Mouse (Mus musculus): ENCODE measurements around the gene Fdxr. TPM values are rescaled to one million over a fixed set of nuclear protein-coding genes. Genes with fewer than 3 reads are reported as not detected.

The Fdxr gene
- polyA plus RNA-seq (2012; rRNA removed): 53.5 and 56.8 TPM in 2 replicates

GRCm38 (mm10) chr11:115276780-115277603, at the start of gene Fdxr:
TSS of gene Fdxr (minus strand) at chr11:115277050.
- Histone ChIP-seq H3K27me3 (ENCODE audit: control insufficient read depth, insufficient read depth, low read length) (no peaks in the 10 kb centered on the region), H3K27ac (ENCODE audit: insufficient read depth, low read length) (peak within 1 kb of the TSS; percentile 48), H3K4me3 (replicated peaks; ENCODE audit: insufficient read depth, low read depth, low read length) (peak within 1 kb of the TSS; percentile 79), H3K4me1 (ENCODE audit: control insufficient read depth, insufficient read depth, low read length) (0 out of 2 replicates have a peak, but pooled peaks cover 4% of the 10 kb centered on the region)
- under 1% methylated on average over 42 of the region's 42 CpGs for WGBS
- peak; percentile 96 to 98 for DNase-seq
- TF ChIP-seq CTCF (IDR thresholded peaks at IDR 0.05; ENCODE audit: borderline replicate concordance, insufficient read depth, low read depth, low read length) (no peak), POLR2A (IDR thresholded peaks at IDR 0.05; ENCODE audit: borderline replicate concordance, insufficient read depth, low read length) (peak; percentile 89)

GRCm38 (mm10) chr11:115323354-115323753, 46.5 kb upstream of the Fdxr start:
- WGBS: 12% methylated on average over 32 of the region's 32 CpGs
- peaks cover 10% of the 10 kb centered on the region for H3K4me1 ChIP-seq (ENCODE audit: control insufficient read depth, insufficient read depth, low read length)
- TF ChIP-seq CTCF (IDR thresholded peaks at IDR 0.05; ENCODE audit: borderline replicate concordance, insufficient read depth, low read depth, low read length) (no peak), POLR2A (IDR thresholded peaks at IDR 0.05; ENCODE audit: borderline replicate concordance, insufficient read depth, low read length) (no peak)
- no peak for DNase-seq
- no peak overlapping the region for H3K27ac ChIP-seq (ENCODE audit: insufficient read depth, low read length)
- no peak overlapping the region for H3K4me3 ChIP-seq (replicated peaks; ENCODE audit: insufficient read depth, low read depth, low read length)
- H3K27me3 ChIP-seq (ENCODE audit: control insufficient read depth, insufficient read depth, low read length): no peaks in the 10 kb centered on the region

- no peaks in the 10 kb centered on the region for H3K27me3 ChIP-seq (ENCODE audit: control insufficient read depth, insufficient read depth, low read length)
- peak; percentile 50 to 68 for DNase-seq
- 5% methylated on average over 35 of the region's 35 CpGs for WGBS
- TF ChIP-seq CTCF (IDR thresholded peaks at IDR 0.05; ENCODE audit: borderline replicate concordance, insufficient read depth, low read depth, low read length) (peak; percentile 82), POLR2A (IDR thresholded peaks at IDR 0.05; ENCODE audit: borderline replicate concordance, insufficient read depth, low read length) (no peak)
- H3K27ac ChIP-seq (ENCODE audit: insufficient read depth, low read length): no peak within 1 kb of the TSS
- peak within 1 kb of the TSS; percentile 42 for H3K4me3 ChIP-seq (replicated peaks; ENCODE audit: insufficient read depth, low read depth, low read length)
- H3K4me1 ChIP-seq (ENCODE audit: control insufficient read depth, insufficient read depth, low read length): peaks cover 10% of the 10 kb centered on the region
Observed at GRCm38 (mm10) chr11:115321906-115322693, 45.2 kb upstream of the Fdxr start, which contains the start of gene Ush1g. TSS of gene Ush1g (minus strand) at chr11:115322041.

DNA sequence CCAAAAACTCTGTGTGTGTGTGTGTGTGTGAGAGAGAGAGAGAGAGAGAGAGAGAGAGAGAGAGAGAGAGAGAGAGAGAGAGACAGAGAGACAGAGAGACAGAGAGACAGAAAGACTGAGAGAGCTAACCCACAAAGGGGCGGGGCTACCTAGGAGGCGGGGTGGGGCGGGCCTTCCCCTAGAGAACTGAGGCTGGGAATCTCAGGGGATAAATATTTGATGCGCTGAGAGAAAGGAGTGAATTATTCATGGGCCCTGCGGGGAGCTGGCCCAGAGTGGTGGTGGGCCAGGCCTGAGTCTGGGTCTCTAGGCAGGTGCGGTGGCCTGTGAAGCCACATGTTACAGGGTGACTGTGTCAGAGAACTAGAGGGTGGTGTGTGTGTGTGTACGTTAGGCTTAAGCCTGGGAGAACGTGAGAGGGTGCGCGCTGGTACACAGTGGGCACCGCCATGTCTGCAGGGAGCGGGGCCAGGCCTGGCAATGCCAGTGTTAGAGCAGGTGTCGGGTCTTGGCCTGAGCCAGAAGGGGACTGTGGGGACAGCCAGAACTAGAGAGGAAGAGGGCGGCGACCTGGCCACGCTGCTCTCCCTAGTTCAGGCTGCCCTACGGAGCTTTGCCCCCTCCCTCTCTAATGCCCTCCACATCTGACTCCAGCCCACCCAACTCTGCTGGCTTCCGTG, 43.0 kb upstream of the Fdxr start:
- Histone ChIP-seq H3K27me3 (ENCODE audit: control insufficient read depth, insufficient read depth, low read length) (no peaks in the 10 kb centered on the region), H3K4me3 (replicated peaks; ENCODE audit: insufficient read depth, low read depth, low read length) (peak overlapping the region; percentile 9), H3K4me1 (ENCODE audit: control insufficient read depth, insufficient read depth, low read length) (peaks cover 10% of the 10 kb centered on the region), H3K27ac (ENCODE audit: insufficient read depth, low read length) (no peak overlapping the region)
- no peak for TF ChIP-seq CTCF (IDR thresholded peaks at IDR 0.05; ENCODE audit: borderline replicate concordance, insufficient read depth, low read depth, low read length)
- TF ChIP-seq POLR2A (IDR thresholded peaks at IDR 0.05; ENCODE audit: borderline replicate concordance, insufficient read depth, low read length): 0 out of 2 replicates have a peak, but pooled peaks have one; percentile 10
- peak; percentile 50 to 59 for DNase-seq
- WGBS: 13% methylated on average over 18 of the region's 18 CpGs

GRCm38 (mm10) chr11:115318245-115319027, 41.6 kb upstream of the Fdxr start:
- Histone ChIP-seq H3K4me1 (ENCODE audit: control insufficient read depth, insufficient read depth, low read length) (peaks cover 10% of the 10 kb centered on the region), H3K27me3 (ENCODE audit: control insufficient read depth, insufficient read depth, low read length) (no peaks in the 10 kb centered on the region), H3K4me3 (replicated peaks; ENCODE audit: insufficient read depth, low read depth, low read length) (no peak overlapping the region), H3K27ac (ENCODE audit: insufficient read depth, low read length) (no peak overlapping the region)
- WGBS: 46% methylated on average over 63 of the region's 63 CpGs
- DNase-seq: no peak
- TF ChIP-seq CTCF (IDR thresholded peaks at IDR 0.05; ENCODE audit: borderline replicate concordance, insufficient read depth, low read depth, low read length) (no peak), POLR2A (IDR thresholded peaks at IDR 0.05; ENCODE audit: borderline replicate concordance, insufficient read depth, low read length) (no peak)

GRCm38 (mm10) chr11:115317204-115317603, 40.4 kb upstream of the Fdxr start:
- no peak for DNase-seq
- Histone ChIP-seq H3K4me1 (ENCODE audit: control insufficient read depth, insufficient read depth, low read length) (peaks cover 7% of the 10 kb centered on the region), H3K27ac (ENCODE audit: insufficient read depth, low read length) (no peak overlapping the region), H3K4me3 (replicated peaks; ENCODE audit: insufficient read depth, low read depth, low read length) (no peak overlapping the region), H3K27me3 (ENCODE audit: control insufficient read depth, insufficient read depth, low read length) (no peaks in the 10 kb centered on the region)
- TF ChIP-seq POLR2A (IDR thresholded peaks at IDR 0.05; ENCODE audit: borderline replicate concordance, insufficient read depth, low read length) (no peak), CTCF (IDR thresholded peaks at IDR 0.05; ENCODE audit: borderline replicate concordance, insufficient read depth, low read depth, low read length) (no peak)
- WGBS: 69% methylated on average over 7 of the region's 7 CpGs

- Histone ChIP-seq H3K4me3 (replicated peaks; ENCODE audit: insufficient read depth, low read depth, low read length) (no peak overlapping the region), H3K27ac (ENCODE audit: insufficient read depth, low read length) (no peak overlapping the region), H3K4me1 (ENCODE audit: control insufficient read depth, insufficient read depth, low read length) (no peaks in the 10 kb centered on the region), H3K27me3 (ENCODE audit: control insufficient read depth, insufficient read depth, low read length) (no peaks in the 10 kb centered on the region)
- DNase-seq: no peak
- TF ChIP-seq CTCF (IDR thresholded peaks at IDR 0.05; ENCODE audit: borderline replicate concordance, insufficient read depth, low read depth, low read length): peak; percentile 49; the same call in 1 of the 2 replicates
- no peak for TF ChIP-seq POLR2A (IDR thresholded peaks at IDR 0.05; ENCODE audit: borderline replicate concordance, insufficient read depth, low read length)
- WGBS: 27% methylated on average over 2 of the region's 2 CpGs
Observed at GRCm38 (mm10) chr11:115314249-115314648, 37.4 kb upstream of the Fdxr start.
